Mouse (Mus musculus): ENCODE measurements at regions not wholly inside any gene's neighbourhood (a gene's known extent, or its start where the extent isn't known, plus 50 kb on each side); places are given as distances from the start of the nearest gene placed in this dataset.

DNA sequence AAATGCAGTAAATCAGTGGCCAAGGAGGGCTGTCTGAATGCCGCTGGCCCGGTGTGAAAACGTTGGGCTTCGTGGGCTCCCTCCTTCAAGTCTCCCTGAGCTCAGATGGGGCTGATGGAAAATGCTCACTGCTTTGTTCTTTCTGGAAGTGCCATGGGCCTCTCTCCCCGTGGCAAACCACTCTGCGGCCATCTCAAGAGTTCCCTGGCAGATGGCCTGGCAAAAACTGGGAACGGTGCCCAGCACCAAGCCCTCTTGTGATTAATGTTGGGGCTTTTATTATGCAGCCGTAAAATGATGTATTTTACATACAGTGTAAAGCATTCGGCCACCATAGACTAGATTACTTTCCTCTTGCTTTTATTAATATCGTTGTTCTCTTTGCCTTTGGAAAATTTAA is 278.9 kb upstream of the Kcnab2 start:
- no peak for TF ChIP-seq NRF1 (IDR thresholded peaks at IDR 0.05; ENCODE audit: low read depth, low read length)
- TF ChIP-seq MAFK (IDR thresholded peaks at IDR 0.05; ENCODE audit: insufficient replicate concordance, low read length): no peak
- no peak for TF ChIP-seq CTCF (conservative IDR thresholded peaks at IDR 0.05 in 1 of 2, IDR thresholded peaks at IDR 0.05 in 1 of 2; ENCODE audit: low read depth in 2 of 2, low read length in 2 of 2)
- no peak for TF ChIP-seq POLR2A (IDR thresholded peaks at IDR 0.05; ENCODE audit: low read depth, low read length)
- TF ChIP-seq SMC3 (IDR thresholded peaks at IDR 0.05; ENCODE audit: low read depth, low read length): no peak
